Mouse (Mus musculus) CD4-positive, CD25-positive, alpha-beta regulatory T cell, adult 4 months (primary cell): ENCODE measurements at regions not wholly inside any gene's neighbourhood (a gene's known extent, or its start where the extent isn't known, plus 50 kb on each side); places are given as distances from the start of the nearest gene placed in this dataset.

Experiments used
- ATAC-seq: one replicate; pipeline ENCODE4 v1.8.0; 2017

- ATAC-seq: no peak
Observed at GRCm38 (mm10) chr2:178723455-178723854, 293.1 kb downstream of the Cdh26 start.

- ATAC-seq: no peak
Observed at GRCm38 (mm10) chr2:178724228-178724627, 293.9 kb downstream of the Cdh26 start.

- ATAC-seq: no peak
Observed at GRCm38 (mm10) chr2:178727930-178728793, 297.8 kb downstream of the Cdh26 start.

GRCm38 (mm10) chr2:178728794-178729120 lies 298.4 kb downstream of the Cdh26 start:
- ATAC-seq: no peak

- no peak for ATAC-seq
Observed at GRCm38 (mm10) chr2:178735099-178735498, 304.8 kb downstream of the Cdh26 start.

GRCm38 (mm10) chr2:178744617-178745016 lies 314.3 kb downstream of the Cdh26 start:
- ATAC-seq: no peak

GRCm38 (mm10) chr2:178745296-178746015 lies 315.1 kb downstream of the Cdh26 start:
- ATAC-seq: no peak

- no peak for ATAC-seq
Observed at GRCm38 (mm10) chr2:178751247-178751646, 320.9 kb downstream of the Cdh26 start.

- ATAC-seq: no peak
Observed at GRCm38 (mm10) chr2:178758366-178758765, 328.0 kb downstream of the Cdh26 start.

GRCm38 (mm10) chr2:178768526-178768925 lies 338.2 kb downstream of the Cdh26 start:
- no peak for ATAC-seq

GRCm38 (mm10) chr2:178769001-178769400 lies 338.7 kb downstream of the Cdh26 start:
- ATAC-seq: no peak

GRCm38 (mm10) chr2:178771435-178771834 lies 341.1 kb downstream of the Cdh26 start:
- no peak for ATAC-seq

- ATAC-seq: no peak
Observed at GRCm38 (mm10) chr2:178771881-178772280, 341.6 kb downstream of the Cdh26 start.

- ATAC-seq: no peak
Observed at GRCm38 (mm10) chr2:178784822-178785589, 354.7 kb downstream of the Cdh26 start.

GRCm38 (mm10) chr2:178785843-178786242 lies 355.5 kb downstream of the Cdh26 start:
- no peak for ATAC-seq

- ATAC-seq: no peak
Observed at GRCm38 (mm10) chr2:178795841-178796240, 365.5 kb downstream of the Cdh26 start.

- ATAC-seq: no peak
Observed at GRCm38 (mm10) chr2:178801464-178801863, 371.1 kb downstream of the Cdh26 start.

GRCm38 (mm10) chr2:178805283-178805682 lies 375.0 kb downstream of the Cdh26 start:
- no peak for ATAC-seq

- no peak for ATAC-seq
Observed at GRCm38 (mm10) chr2:178821552-178821951, 391.2 kb downstream of the Cdh26 start.

GRCm38 (mm10) chr2:178830313-178830712 lies 400.0 kb downstream of the Cdh26 start:
- ATAC-seq: no peak

- no peak for ATAC-seq
Observed at GRCm38 (mm10) chr2:178834986-178835385, 404.7 kb downstream of the Cdh26 start.

GRCm38 (mm10) chr2:178838571-178838970 lies 408.2 kb downstream of the Cdh26 start:
- ATAC-seq: no peak

- ATAC-seq: no peak
Observed at GRCm38 (mm10) chr2:178840975-178841374, 410.6 kb downstream of the Cdh26 start.
